Comparison of ENCODE assay signal across 20 mouse cellular contexts in the genomic region with DNA sequence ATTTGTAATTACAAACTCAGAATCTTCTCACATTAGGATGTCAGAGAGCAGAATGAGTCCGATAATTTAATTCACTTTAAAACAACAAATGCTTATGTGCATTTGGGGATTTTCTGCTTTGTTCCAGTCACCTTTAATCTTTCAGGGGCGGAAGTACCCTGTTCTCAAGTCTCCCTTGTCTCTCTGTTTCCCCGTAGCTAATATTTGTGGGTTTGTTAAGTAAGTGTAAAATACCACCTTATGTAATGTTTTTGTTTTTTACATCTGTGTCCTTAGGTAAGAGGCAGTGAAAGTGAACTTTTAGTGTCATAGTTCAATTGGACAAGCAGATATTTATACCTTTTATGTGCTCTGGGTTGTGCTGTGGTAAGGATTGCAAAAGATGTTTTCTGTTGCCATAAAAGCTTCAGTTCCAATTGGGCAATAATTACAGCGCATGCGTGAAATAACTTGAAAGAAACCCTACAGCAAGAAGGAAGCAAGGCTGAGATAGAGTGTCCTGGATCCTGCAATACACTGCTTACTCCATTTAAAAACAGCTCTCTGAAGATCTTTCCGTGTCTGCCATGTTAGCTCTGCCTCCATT. TPM values are rescaled to one million over a fixed set of nuclear protein-coding genes. Genes with fewer than 3 reads are reported as not detected.
DNase-seq lines count a peak whose midpoint lies in the region; ATAC-seq lines count a peak whose summit lies in the region.
"Had no signal": no experiment of that assay in that cellular context is flagged by ENCODE, and none has a peak within 500 bp of the region (broad histone marks: within the 10 kb centered on the region; RNA-seq: fewer than 3 reads in every experiment).

No protein-coding gene starts in this region.

- peak; percentile 70 for DNase-seq in lung, postnatal 36 days
- DNase-seq in lung, postnatal 14 days, result no peak
- DNase-seq in induced T-regulatory cell, adult 2 months (ENCODE audit: low read depth), result peak; percentile 62
- peak; percentile 38 for DNase-seq in skeletal muscle tissue, adult 2 months (ENCODE audit: low read depth, low spot score)
- no peak for DNase-seq in adrenal gland, adult 18-20 months (ENCODE audit: low spot score in 2 of 2)
- DNase-seq: adrenal gland, postnatal 10 days; B cell, adult 2 months; cerebellum, adult 18-20 months; forebrain, postnatal 0 days; gastrocnemius, postnatal 10 days; kidney, adult 8-10 months; kidney, postnatal 4 days; liver, embryonic 13.5 days; midbrain, embryonic 14.5 days had no signal

- H3K27ac ChIP-seq in intestine, embryonic 16.5 days (ENCODE audit: low read length), result no peak overlapping the region
- H3K27ac ChIP-seq in intestine, embryonic 15.5 days, result no peak overlapping the region
- H3K27ac ChIP-seq: embryonic facial prominence, embryonic 13.5 days; liver, embryonic 13.5 days; macrophage; stomach, postnatal 0 days had no signal

- ATAC-seq in intestine, embryonic 16.5 days, result peak; percentile 28; the same call in 1 of the 2 replicates
- no peak for ATAC-seq in intestine, embryonic 15.5 days
- ATAC-seq in erythroid progenitor cell, adult 5-6 weeks (replicated peaks; ENCODE audit: low FRiP score, poor library complexity, severe bottlenecking), result no peak
- ATAC-seq: forebrain, postnatal 0 days had no signal

- no peak overlapping the region for H3K4me3 ChIP-seq in intestine, embryonic 16.5 days (ENCODE audit: low read length)
- no peak overlapping the region for H3K4me3 ChIP-seq in intestine, embryonic 15.5 days (replicated peaks)
- H3K4me3 ChIP-seq: embryonic facial prominence, embryonic 13.5 days; liver, embryonic 13.5 days had no signal

- H3K4me1 ChIP-seq in intestine, embryonic 16.5 days (ENCODE audit: control insufficient read depth, insufficient read depth, low read length), result no peaks in the 10 kb centered on the region
- H3K4me1 ChIP-seq in intestine, embryonic 15.5 days (replicated peaks), result no peaks in the 10 kb centered on the region

- no peak overlapping the region for H3K4me2 ChIP-seq in intestine, embryonic 16.5 days (ENCODE audit: low read depth, low read length)
- no peak overlapping the region for H3K4me2 ChIP-seq in intestine, embryonic 15.5 days (replicated peaks)
- H3K4me2 ChIP-seq: embryonic facial prominence, embryonic 13.5 days; liver, embryonic 13.5 days had no signal

- H3K9ac ChIP-seq in intestine, embryonic 16.5 days (ENCODE audit: low read depth, low read length), result no peak overlapping the region
- no peak overlapping the region for H3K9ac ChIP-seq in intestine, embryonic 15.5 days
- H3K9ac ChIP-seq: embryonic facial prominence, embryonic 13.5 days; forebrain, postnatal 0 days; liver, embryonic 13.5 days had no signal

- H3K9me3 ChIP-seq in intestine, embryonic 16.5 days (ENCODE audit: control insufficient read depth, low read length), result no peaks in the 10 kb centered on the region
- no peaks in the 10 kb centered on the region for H3K9me3 ChIP-seq in intestine, embryonic 15.5 days
- H3K9me3 ChIP-seq: embryonic facial prominence, embryonic 13.5 days; liver, embryonic 13.5 days had no signal

- WGBS in intestine, embryonic 16.5 days, result 88% methylated on average over 6 of the region's 6 CpGs
- 85% methylated on average over 6 of the region's 6 CpGs for WGBS in intestine, embryonic 15.5 days

- no peaks in the 10 kb centered on the region for H3K27me3 ChIP-seq in intestine, embryonic 16.5 days (replicated peaks; ENCODE audit: control insufficient read depth, insufficient read depth, low read length)
- H3K27me3 ChIP-seq in intestine, embryonic 15.5 days (replicated peaks), result no peaks in the 10 kb centered on the region
- H3K27me3 ChIP-seq: embryonic facial prominence, embryonic 13.5 days; liver, embryonic 13.5 days had no signal

- no peaks in the 10 kb centered on the region for H3K36me3 ChIP-seq in intestine, embryonic 16.5 days (ENCODE audit: control insufficient read depth, insufficient read depth, low read length)
- H3K36me3 ChIP-seq in intestine, embryonic 15.5 days, result no peaks in the 10 kb centered on the region
- H3K36me3 ChIP-seq: embryonic facial prominence, embryonic 13.5 days; liver, embryonic 13.5 days had no signal

RNA-seq across cellular contexts. Expression of gene Cnst, which starts 14.8 kb away (rescaled TPM):
- 11.0 and 11.3 TPM in 2 replicates for polyA plus RNA-seq in intestine, embryonic 16.5 days (2015; fragmentation: Nextera tagmentation; extraction: Ambion mirVana)
- polyA plus RNA-seq in intestine, embryonic 15.5 days (2015; fragmentation: Nextera tagmentation; extraction: Ambion mirVana), result 11.0 and 11.8 TPM in 2 replicates
- 33.2 and 37.3 TPM in 2 replicates for total RNA-seq in erythroid progenitor cell, adult 5-6 weeks (2015; ENCODE audit: low replicate concordance)
- 37.8 and 44.5 TPM in 2 replicates for total RNA-seq in erythroid progenitor cell, adult 5-6 weeks (2017; ENCODE audit: low replicate concordance)
- total RNA-seq in adrenal gland, adult 18-20 months (2021), result 10 to 100 TPM; 26.0 to 30.7 TPM

RNA-seq across cellular contexts. Expression of gene Tfb2m, which starts 14.9 kb away (rescaled TPM):
- polyA plus RNA-seq in intestine, embryonic 16.5 days (2015; fragmentation: Nextera tagmentation; extraction: Ambion mirVana), result 26.3 and 31.5 TPM in 2 replicates
- polyA plus RNA-seq in intestine, embryonic 15.5 days (2015; fragmentation: Nextera tagmentation; extraction: Ambion mirVana), result 28.8 and 36.1 TPM in 2 replicates
- 9.2 and 31.4 TPM in 2 replicates for total RNA-seq in erythroid progenitor cell, adult 5-6 weeks (2015; ENCODE audit: low replicate concordance)
- total RNA-seq in erythroid progenitor cell, adult 5-6 weeks (2017; ENCODE audit: low replicate concordance), result 7.9 and 13.0 TPM in 2 replicates
- 10 to 100 TPM; 46.1 to 46.9 TPM for total RNA-seq in adrenal gland, adult 18-20 months (2021)

RNA-seq across cellular contexts. Expression of gene Smyd3, which starts 43.1 kb away (rescaled TPM):
- polyA plus RNA-seq in intestine, embryonic 16.5 days (2015; fragmentation: Nextera tagmentation; extraction: Ambion mirVana), result 16.1 and 16.7 TPM in 2 replicates
- polyA plus RNA-seq in intestine, embryonic 15.5 days (2015; fragmentation: Nextera tagmentation; extraction: Ambion mirVana), result 15.3 and 18.1 TPM in 2 replicates
- 0.42 and 0.72 TPM in 2 replicates for total RNA-seq in erythroid progenitor cell, adult 5-6 weeks (2015; ENCODE audit: low replicate concordance)
- 2.7 and 7.8 TPM in 2 replicates for total RNA-seq in erythroid progenitor cell, adult 5-6 weeks (2017; ENCODE audit: low replicate concordance)
- total RNA-seq in adrenal gland, adult 18-20 months (2021), result 1 to 10 TPM; 7.8 to 8.7 TPM

Comparison
In these comparisons a context has a peak if more than half of its experiments do, and no peak if none do; other contexts are left out.
1. DNase-seq: peak in lung, postnatal 36 days (single experiment), induced T-regulatory cell, adult 2 months (single experiment) and skeletal muscle tissue, adult 2 months (single experiment); none in lung, postnatal 14 days (single experiment) and adrenal gland, adult 18-20 months (0 of 2).